Mouse (Mus musculus): ENCODE measurements around the gene Rpl4.

GRCm38 (mm10) chr9:64125307-64125706 is 47.9 kb upstream of the Rpl4 start:
- TF ChIP-seq CTCF (IDR thresholded peaks at IDR 0.05; ENCODE audit: low read depth, low read length), result no peak
- no peak for TF ChIP-seq GATA2 (IDR thresholded peaks at IDR 0.05; ENCODE audit: borderline replicate concordance, low read depth, low read length)
- TF ChIP-seq GATA1 (IDR thresholded peaks at IDR 0.05; ENCODE audit: borderline replicate concordance, low read length), result no peak
- TF ChIP-seq POLR2AphosphoS5 (IDR thresholded peaks at IDR 0.05; ENCODE audit: insufficient replicate concordance, low read depth, low read length), result no peak
